Mouse (Mus musculus): Measurements from ENCODE around the gene Flrt1.
"Not testable (repeated sequence)": the region's sequence is repeated elsewhere in the genome, so short reads cannot be mapped to it uniquely, and the experiment has no call there.

Gene Flrt1

GRCm38 (mm10) chr19:7068661-7069531 lies 36.6 kb downstream of the Flrt1 start:
- DNase-seq (ENCODE audit: low read depth, low spot score): no peak

GRCm38 (mm10) chr19:7068136-7068535 lies 37.4 kb downstream of the Flrt1 start:
- peak; percentile 65 for DNase-seq (ENCODE audit: low read depth, low spot score)

GRCm38 (mm10) chr19:7067344-7068050 lies 38.0 kb downstream of the Flrt1 start:
- no peak for DNase-seq (ENCODE audit: low read depth, low spot score)

GRCm38 (mm10) chr19:7066828-7067342 lies 38.6 kb downstream of the Flrt1 start:
- no peak for DNase-seq (ENCODE audit: low read depth, low spot score)

GRCm38 (mm10) chr19:7066034-7066827 lies 39.3 kb downstream of the Flrt1 start:
- no peak for DNase-seq (ENCODE audit: low read depth, low spot score)

GRCm38 (mm10) chr19:7064571-7064970 lies 41.0 kb downstream of the Flrt1 start:
- peak; percentile 79 for DNase-seq (ENCODE audit: low read depth, low spot score)

- no peak for DNase-seq (ENCODE audit: low read depth, low spot score)
Observed at GRCm38 (mm10) chr19:7062916-7063315, 42.6 kb downstream of the Flrt1 start.

- no peak for DNase-seq (ENCODE audit: low read depth, low spot score)
Observed at GRCm38 (mm10) chr19:7062110-7062509, 43.4 kb downstream of the Flrt1 start.

- no peak for DNase-seq (ENCODE audit: low read depth, low spot score)
Observed at GRCm38 (mm10) chr19:7058541-7058940, 47.0 kb downstream of the Flrt1 start.

- DNase-seq (ENCODE audit: low read depth, low spot score): peak; percentile 93
Observed at GRCm38 (mm10) chr19:7057722-7058207, 47.8 kb downstream of the Flrt1 start.

GRCm38 (mm10) chr19:7057126-7057721 lies 48.3 kb downstream of the Flrt1 start:
- no peak for DNase-seq (ENCODE audit: low read depth, low spot score)

- DNase-seq (ENCODE audit: low read depth, low spot score): peak; percentile 89
Observed at GRCm38 (mm10) chr19:7056248-7057087, 49.1 kb downstream of the Flrt1 start, which contains the start of gene Macrod1. Gene Macrod1 (plus strand): TSS chr19:7056810.

- DNase-seq (ENCODE audit: low read depth, low spot score): peak; percentile 29
Observed at GRCm38 (mm10) chr19:7055173-7055572, 50.4 kb downstream of the Flrt1 start.

- no peak for DNase-seq (ENCODE audit: low read depth, low spot score)
Observed at GRCm38 (mm10) chr19:7054772-7055171, 50.8 kb downstream of the Flrt1 start.

GRCm38 (mm10) chr19:7053382-7053781 lies 52.1 kb downstream of the Flrt1 start:
- DNase-seq (ENCODE audit: low read depth, low spot score): not testable (repeated sequence)

- no peak for DNase-seq (ENCODE audit: low read depth, low spot score)
Observed at GRCm38 (mm10) chr19:7044706-7045105, 60.8 kb downstream of the Flrt1 start.

GRCm38 (mm10) chr19:7044279-7044678 lies 61.2 kb downstream of the Flrt1 start:
- DNase-seq (ENCODE audit: low read depth, low spot score): no peak
